Mouse (Mus musculus): Measurements from ENCODE around the gene Pla2g3. TPM values are rescaled to one million over a fixed set of nuclear protein-coding genes. Genes with fewer than 3 reads are reported as not detected.

Pla2g3 gene
- polyA plus RNA-seq, 1 experiment from 2014 or later: 3.9 TPM

- no peak overlapping the region for H3K4me3 ChIP-seq (ENCODE audit: low read depth, low read length)
- H3K9me3 ChIP-seq (replicated peaks; ENCODE audit: control insufficient read depth, low read length, poor library complexity, severe bottlenecking): no peaks in the 10 kb centered on the region
- no peaks in the 10 kb centered on the region for H3K4me1 ChIP-seq (ENCODE audit: control insufficient read depth, insufficient read depth, low read length)
- WGBS: 81% methylated on average over 20 of the region's 20 CpGs
- H3K27ac ChIP-seq (ENCODE audit: low read length): no peak overlapping the region
- no peak overlapping the region for H3K4me2 ChIP-seq (ENCODE audit: low read length)
- no peaks in the 10 kb centered on the region for H3K36me3 ChIP-seq (ENCODE audit: control insufficient read depth, insufficient read depth, low read length)
- H3K27me3 ChIP-seq (ENCODE audit: control insufficient read depth, insufficient read depth, low read depth, low read length): no peaks in the 10 kb centered on the region
- ATAC-seq: no peak
- no peak overlapping the region for H3K9ac ChIP-seq (ENCODE audit: low read depth, low read length)
Observed at GRCm38 (mm10) chr11:3529476-3530252, 41.6 kb downstream of the Pla2g3 start.

GRCm38 (mm10) chr11:3530731-3531130 is 42.6 kb downstream of the Pla2g3 start:
- Histone ChIP-seq H3K9ac (ENCODE audit: low read depth, low read length) (no peak overlapping the region), H3K4me3 (ENCODE audit: low read depth, low read length) (no peak overlapping the region), H3K27me3 (ENCODE audit: control insufficient read depth, insufficient read depth, low read depth, low read length) (no peaks in the 10 kb centered on the region), H3K9me3 (replicated peaks; ENCODE audit: control insufficient read depth, low read length, poor library complexity, severe bottlenecking) (no peaks in the 10 kb centered on the region), H3K4me1 (ENCODE audit: control insufficient read depth, insufficient read depth, low read length) (peaks cover 3% of the 10 kb centered on the region; the same call in 1 of the 2 replicates), H3K36me3 (ENCODE audit: control insufficient read depth, insufficient read depth, low read length) (no peaks in the 10 kb centered on the region), H3K27ac (ENCODE audit: low read length) (no peak overlapping the region), H3K4me2 (ENCODE audit: low read length) (no peak overlapping the region)
- no peak for ATAC-seq
- WGBS: 88% methylated on average over 3 of the region's 3 CpGs

GRCm38 (mm10) chr11:3531634-3532033 is 43.5 kb downstream of the Pla2g3 start:
- Histone ChIP-seq H3K4me1 (ENCODE audit: control insufficient read depth, insufficient read depth, low read length) (peaks cover 5% of the 10 kb centered on the region; the same call in 1 of the 2 replicates), H3K27me3 (ENCODE audit: control insufficient read depth, insufficient read depth, low read depth, low read length) (no peaks in the 10 kb centered on the region), H3K27ac (ENCODE audit: low read length) (no peak overlapping the region), H3K4me3 (ENCODE audit: low read depth, low read length) (no peak overlapping the region), H3K9me3 (replicated peaks; ENCODE audit: control insufficient read depth, low read length, poor library complexity, severe bottlenecking) (no peaks in the 10 kb centered on the region), H3K36me3 (ENCODE audit: control insufficient read depth, insufficient read depth, low read length) (no peaks in the 10 kb centered on the region), H3K4me2 (ENCODE audit: low read length) (no peak overlapping the region), H3K9ac (ENCODE audit: low read depth, low read length) (no peak overlapping the region)
- ATAC-seq: no peak
- 79% methylated on average over 6 of the region's 6 CpGs for WGBS

GRCm38 (mm10) chr11:3532101-3532931 is 44.2 kb downstream of the Pla2g3 start:
- H3K9me3 ChIP-seq (replicated peaks; ENCODE audit: control insufficient read depth, low read length, poor library complexity, severe bottlenecking): no peaks in the 10 kb centered on the region
- WGBS: 94% methylated on average over 16 of the region's 16 CpGs
- peaks cover 5% of the 10 kb centered on the region; the same call in 1 of the 2 replicates for H3K4me1 ChIP-seq (ENCODE audit: control insufficient read depth, insufficient read depth, low read length)
- ATAC-seq: no peak
- H3K4me2 ChIP-seq (ENCODE audit: low read length): no peak overlapping the region
- H3K27me3 ChIP-seq (ENCODE audit: control insufficient read depth, insufficient read depth, low read depth, low read length): no peaks in the 10 kb centered on the region
- H3K36me3 ChIP-seq (ENCODE audit: control insufficient read depth, insufficient read depth, low read length): no peaks in the 10 kb centered on the region
- no peak overlapping the region for H3K27ac ChIP-seq (ENCODE audit: low read length)
- H3K4me3 ChIP-seq (ENCODE audit: low read depth, low read length): no peak overlapping the region
- no peak overlapping the region; the same call in 1 of the 2 replicates for H3K9ac ChIP-seq (ENCODE audit: low read depth, low read length)

GRCm38 (mm10) chr11:3533406-3533932 is 45.4 kb downstream of the Pla2g3 start:
- H3K4me2 ChIP-seq (ENCODE audit: low read length): no peak overlapping the region
- H3K27ac ChIP-seq (ENCODE audit: low read length): no peak overlapping the region
- no peaks in the 10 kb centered on the region for H3K27me3 ChIP-seq (ENCODE audit: control insufficient read depth, insufficient read depth, low read depth, low read length)
- no peaks in the 10 kb centered on the region for H3K36me3 ChIP-seq (ENCODE audit: control insufficient read depth, insufficient read depth, low read length)
- 88% methylated on average over 17 of the region's 17 CpGs for WGBS
- no peak overlapping the region for H3K4me3 ChIP-seq (ENCODE audit: low read depth, low read length)
- H3K9me3 ChIP-seq (replicated peaks; ENCODE audit: control insufficient read depth, low read length, poor library complexity, severe bottlenecking): no peaks in the 10 kb centered on the region
- peak overlapping the region; percentile 38; the same call in 1 of the 2 replicates for H3K9ac ChIP-seq (ENCODE audit: low read depth, low read length)
- no peak for ATAC-seq
- peaks cover 5% of the 10 kb centered on the region; the same call in 1 of the 2 replicates for H3K4me1 ChIP-seq (ENCODE audit: control insufficient read depth, insufficient read depth, low read length)

GRCm38 (mm10) chr11:3534956-3535355 is 46.9 kb downstream of the Pla2g3 start:
- no peaks in the 10 kb centered on the region for H3K9me3 ChIP-seq (replicated peaks; ENCODE audit: control insufficient read depth, low read length, poor library complexity, severe bottlenecking)
- H3K27ac ChIP-seq (ENCODE audit: low read length): no peak overlapping the region
- 7% methylated on average over 8 of the region's 8 CpGs for WGBS
- no peak overlapping the region; the same call in 1 of the 2 replicates for H3K9ac ChIP-seq (ENCODE audit: low read depth, low read length)
- H3K4me3 ChIP-seq (ENCODE audit: low read depth, low read length): peak overlapping the region; percentile 60
- peak overlapping the region; percentile 98 for H3K4me2 ChIP-seq (ENCODE audit: low read length)
- peaks cover 9% of the 10 kb centered on the region; the same call in 1 of the 2 replicates for H3K4me1 ChIP-seq (ENCODE audit: control insufficient read depth, insufficient read depth, low read length)
- H3K36me3 ChIP-seq (ENCODE audit: control insufficient read depth, insufficient read depth, low read length): no peaks in the 10 kb centered on the region
- ATAC-seq: no peak
- H3K27me3 ChIP-seq (ENCODE audit: control insufficient read depth, insufficient read depth, low read depth, low read length): no peaks in the 10 kb centered on the region

GRCm38 (mm10) chr11:3535406-3535986 is 47.4 kb downstream of the Pla2g3 start:
- Histone ChIP-seq H3K4me3 (ENCODE audit: low read depth, low read length) (peak overlapping the region; percentile 60), H3K4me2 (ENCODE audit: low read length) (peak overlapping the region; percentile 98), H3K9me3 (replicated peaks; ENCODE audit: control insufficient read depth, low read length, poor library complexity, severe bottlenecking) (no peaks in the 10 kb centered on the region), H3K36me3 (ENCODE audit: control insufficient read depth, insufficient read depth, low read length) (no peaks in the 10 kb centered on the region), H3K27me3 (ENCODE audit: control insufficient read depth, insufficient read depth, low read depth, low read length) (no peaks in the 10 kb centered on the region), H3K27ac (ENCODE audit: low read length) (peak overlapping the region; percentile 77), H3K9ac (ENCODE audit: low read depth, low read length) (peak overlapping the region; percentile 81), H3K4me1 (ENCODE audit: control insufficient read depth, insufficient read depth, low read length) (peaks cover 9% of the 10 kb centered on the region; the same call in 1 of the 2 replicates)
- WGBS: under 1% methylated on average over 33 of the region's 36 CpGs
- peak; percentile 83 for ATAC-seq

- H3K4me3 ChIP-seq (ENCODE audit: low read depth, low read length): peak overlapping the region; percentile 60
- peaks cover 9% of the 10 kb centered on the region; the same call in 1 of the 2 replicates for H3K4me1 ChIP-seq (ENCODE audit: control insufficient read depth, insufficient read depth, low read length)
- WGBS: 43% methylated on average over 5 of the region's 5 CpGs
- peak overlapping the region; percentile 98 for H3K4me2 ChIP-seq (ENCODE audit: low read length)
- no peaks in the 10 kb centered on the region for H3K36me3 ChIP-seq (ENCODE audit: control insufficient read depth, insufficient read depth, low read length)
- H3K9ac ChIP-seq (ENCODE audit: low read depth, low read length): peak overlapping the region; percentile 81
- no peak for ATAC-seq
- peak overlapping the region; percentile 77 for H3K27ac ChIP-seq (ENCODE audit: low read length)
- no peaks in the 10 kb centered on the region for H3K9me3 ChIP-seq (replicated peaks; ENCODE audit: control insufficient read depth, low read length, poor library complexity, severe bottlenecking)
- no peaks in the 10 kb centered on the region for H3K27me3 ChIP-seq (ENCODE audit: control insufficient read depth, insufficient read depth, low read depth, low read length)
Observed at GRCm38 (mm10) chr11:3536082-3536481, 48.0 kb downstream of the Pla2g3 start.
